Mouse (Mus musculus) adrenal gland, adult (tissue): ENCODE data around the gene Mff.

Source experiments
- DNase-seq, 2 experiments: peaks; one replicate each; pipeline ENCODE4 v3.0.0; 2022 to 2023; ENCODE audit warnings: low spot score in 1 of 2; ENCODE audit not compliant: inconsistent age in 2 of 2

Mff gene

DNA sequence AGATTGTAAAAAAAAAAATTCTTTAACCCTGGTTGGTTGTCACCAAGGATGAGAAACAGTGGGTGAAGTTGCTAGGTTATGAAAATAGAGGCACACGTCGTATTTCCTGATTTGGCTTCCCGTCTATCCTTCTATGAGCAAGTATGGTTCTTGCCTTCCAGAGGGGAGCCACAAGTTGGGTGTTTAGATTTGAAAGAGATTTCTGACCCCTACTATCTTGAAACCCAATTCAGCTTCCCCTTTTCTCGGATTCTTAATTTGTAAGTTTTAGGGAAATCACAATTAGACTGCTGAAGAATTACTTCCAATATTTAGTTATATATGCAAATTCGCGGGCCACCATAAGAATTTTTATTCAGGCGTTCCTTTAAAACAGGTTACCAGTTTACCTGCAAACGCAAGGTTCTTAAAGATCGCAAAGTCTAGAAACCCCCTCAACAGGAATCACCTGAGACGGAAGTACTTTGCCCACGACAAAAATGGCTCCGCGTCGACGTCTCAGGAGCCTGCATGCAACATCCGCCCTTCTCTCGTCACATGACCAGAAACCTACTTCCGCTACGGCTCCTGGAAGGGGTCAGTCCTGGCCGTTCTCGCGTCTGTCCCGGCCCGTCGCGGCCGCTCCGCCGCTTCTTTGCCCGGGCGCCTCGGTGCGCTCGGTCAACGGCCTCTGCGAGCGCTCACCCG lies at the start of gene Mff:
Mff (plus strand) TSS at position 552 of the 687 bp plus-strand sequence.
- peak; percentile 95 to 99 for DNase-seq

DNA sequence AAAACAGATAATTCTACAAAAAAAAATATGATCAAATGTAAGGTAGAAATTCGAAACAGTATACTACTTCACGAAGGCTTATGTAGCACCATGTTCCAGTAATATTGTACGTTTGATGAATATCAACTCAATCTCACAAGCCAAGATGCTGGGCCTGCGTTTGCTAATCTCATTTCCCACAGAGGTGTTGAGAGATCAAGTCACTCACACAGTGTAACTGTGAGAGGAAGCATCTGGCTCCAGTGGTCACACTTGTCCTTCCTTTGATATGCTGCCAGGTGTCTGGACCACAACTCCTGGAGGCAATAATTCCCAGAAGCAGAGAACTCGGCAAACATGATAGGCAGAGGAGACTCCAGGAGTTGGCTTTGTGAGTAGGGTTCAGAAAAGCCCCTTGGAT lies 38.4 kb upstream of the Mff start:
- no peak for DNase-seq

DNA sequence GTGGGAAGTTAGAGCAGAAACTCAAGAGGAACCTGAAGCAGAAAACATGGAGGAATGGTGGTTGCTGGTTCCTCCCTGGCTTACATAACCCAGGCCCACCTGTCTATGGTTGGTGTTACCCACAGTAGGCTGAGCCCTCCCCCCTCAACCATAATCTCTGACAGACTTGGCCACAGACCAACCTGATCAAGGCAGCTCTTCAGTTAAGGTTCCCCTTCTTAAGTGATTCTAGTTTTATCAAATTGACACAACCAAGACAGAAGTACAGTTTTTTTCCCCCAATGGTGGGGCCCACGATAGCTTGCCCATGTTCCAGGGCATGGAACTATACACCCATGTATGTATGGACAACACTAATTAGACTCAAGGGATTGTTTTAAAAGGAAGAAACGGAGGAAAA lies 37.8 kb upstream of the Mff start:
- no peak for DNase-seq

DNA sequence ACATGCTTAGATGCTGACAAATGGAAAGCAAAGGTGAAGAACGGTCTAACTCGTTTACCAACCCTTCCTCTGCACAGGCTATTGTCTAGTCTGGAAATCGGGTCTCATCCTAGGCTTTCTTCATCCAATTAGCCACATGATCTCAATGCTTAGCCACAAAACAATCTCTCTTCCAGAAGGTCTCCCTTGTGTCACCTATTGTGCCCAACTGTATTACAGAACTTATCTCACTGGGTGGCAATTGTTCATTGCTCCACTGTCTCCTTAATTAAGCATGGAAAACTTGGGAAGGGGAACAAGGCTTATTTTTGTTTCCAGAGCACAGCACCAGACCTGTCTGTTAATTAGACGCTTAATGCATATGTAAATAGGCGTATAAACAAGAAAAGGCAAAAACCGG lies 36.8 kb upstream of the Mff start:
- DNase-seq: no peak

DNA sequence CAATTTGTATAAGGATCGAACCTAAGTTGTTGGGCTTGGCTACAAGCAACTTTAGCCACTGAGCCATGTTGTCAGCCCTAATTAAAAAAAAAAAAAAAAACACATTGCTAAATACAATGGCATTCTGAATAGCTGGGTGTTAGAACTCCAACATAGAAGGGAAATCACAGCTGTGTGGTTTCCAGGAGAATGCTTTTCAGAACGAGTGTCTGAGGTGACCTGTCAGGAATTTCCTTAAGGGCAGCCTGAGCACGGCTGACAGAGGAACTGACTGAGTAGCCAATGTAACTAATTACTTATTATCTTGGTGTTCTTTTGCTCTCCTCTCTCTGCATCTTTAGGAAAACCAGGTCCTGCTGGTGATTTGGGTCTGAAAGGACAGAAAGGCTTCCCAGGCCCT lies 28.8 kb upstream of the Mff start:
- DNase-seq: no peak

DNA sequence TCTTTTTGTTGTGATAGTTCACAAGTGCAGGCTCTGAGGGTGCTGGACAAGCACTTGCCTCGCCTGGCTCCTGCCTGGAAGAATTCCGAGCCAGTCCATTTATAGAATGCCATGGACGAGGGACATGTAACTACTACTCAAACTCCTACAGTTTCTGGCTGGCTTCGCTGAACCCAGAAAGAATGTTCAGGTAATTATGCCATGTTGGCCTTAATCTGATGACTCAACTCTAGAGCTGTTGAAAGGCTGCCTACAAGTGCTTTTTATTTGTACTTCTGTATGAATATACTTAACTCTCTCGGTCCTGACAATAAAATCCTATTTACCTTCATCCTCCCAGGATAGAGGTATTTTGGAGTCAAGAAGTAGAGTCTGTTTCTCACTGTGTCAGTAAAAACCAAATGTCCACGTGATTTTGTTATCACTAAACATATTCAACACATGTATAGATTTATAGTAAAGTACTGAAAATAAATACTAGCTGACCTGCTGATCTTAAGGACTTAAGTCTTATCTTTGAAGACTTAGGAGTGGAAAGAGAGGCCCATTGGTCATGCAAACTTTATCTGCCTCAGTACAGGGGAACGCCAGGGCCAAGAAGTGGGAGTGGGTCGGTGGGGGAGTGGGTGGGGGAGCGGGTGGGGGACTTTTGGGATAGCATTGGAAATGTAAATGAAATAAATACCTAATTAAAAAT lies 6.7 kb upstream of the Mff start:
- DNase-seq: no peak

DNA sequence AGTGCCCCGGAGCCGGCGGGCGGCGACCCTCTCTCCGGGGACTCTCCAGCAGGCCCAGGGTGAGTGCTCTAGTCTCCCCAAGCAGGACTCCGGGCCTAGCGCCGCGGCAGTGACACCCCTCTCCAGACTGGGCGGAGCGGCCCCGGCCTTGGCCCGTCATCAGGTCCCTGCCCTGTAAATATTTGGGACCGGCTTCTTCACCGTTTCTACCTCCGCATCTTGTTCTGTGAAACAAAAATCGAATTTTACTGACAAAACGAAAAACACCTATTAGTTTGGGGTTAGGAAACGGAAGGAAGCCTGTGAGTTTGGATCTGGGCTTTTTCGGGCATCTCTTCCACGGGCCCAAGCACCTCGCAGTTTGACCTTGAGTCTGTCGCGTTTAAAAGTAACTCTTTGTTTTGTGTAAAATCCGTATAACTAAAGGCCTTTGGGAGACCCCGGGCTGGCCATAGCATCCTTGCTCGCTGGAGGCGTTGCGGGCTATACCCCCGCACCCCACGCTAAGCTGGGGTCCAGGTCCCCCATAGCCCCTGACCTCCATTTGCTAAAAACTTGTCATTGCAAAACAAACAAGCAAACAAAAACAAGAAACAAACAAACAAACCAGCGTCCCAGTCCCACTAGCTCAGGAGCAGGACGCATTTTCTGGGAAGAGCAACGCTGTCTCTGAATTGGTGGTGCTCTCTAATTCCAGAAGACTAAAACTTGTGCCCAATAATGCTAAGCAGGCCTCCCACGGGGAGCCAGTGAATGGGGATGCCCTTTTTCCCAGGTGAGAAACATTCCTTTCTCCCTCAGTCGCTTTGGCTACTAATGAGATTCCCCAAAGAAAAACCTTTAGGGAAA lies 560 bp downstream of the Mff start:
- DNase-seq: no peak

DNA sequence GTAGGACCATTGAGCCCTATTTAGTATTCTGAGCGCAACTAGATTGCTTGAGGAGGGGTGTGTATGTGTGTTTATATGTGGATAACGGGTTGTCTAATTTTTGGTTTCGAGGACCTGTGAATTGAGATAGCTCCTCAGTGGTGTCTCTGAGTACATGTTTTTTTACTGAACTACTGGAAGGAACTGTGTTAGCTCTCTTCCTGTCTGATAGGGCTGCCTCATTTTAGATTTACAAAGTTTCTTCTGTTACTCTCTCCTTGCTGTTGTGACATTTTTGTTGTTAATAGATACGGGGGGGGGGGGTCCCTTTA lies 1.1 kb downstream of the Mff start:
- DNase-seq: no peak

DNA sequence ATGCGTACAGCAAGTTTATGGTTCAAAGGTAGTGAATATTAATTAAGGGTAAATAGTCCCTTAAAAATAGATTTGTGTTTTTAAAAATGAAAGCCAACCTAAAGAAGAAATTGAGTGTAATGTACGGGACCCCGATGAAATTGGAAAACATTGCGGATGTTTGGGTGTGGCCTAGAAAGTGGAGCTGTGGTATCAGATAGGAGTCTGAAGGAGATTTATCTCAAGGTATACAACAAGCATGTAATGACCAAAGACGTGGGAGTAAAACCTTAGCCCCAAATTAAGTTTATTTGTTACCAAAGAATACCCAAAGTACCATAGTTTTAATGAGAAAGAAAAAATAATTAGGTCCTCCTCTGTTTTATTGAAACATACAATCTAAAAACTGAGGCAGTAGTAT lies 1.8 kb downstream of the Mff start:
- DNase-seq: no peak

DNA sequence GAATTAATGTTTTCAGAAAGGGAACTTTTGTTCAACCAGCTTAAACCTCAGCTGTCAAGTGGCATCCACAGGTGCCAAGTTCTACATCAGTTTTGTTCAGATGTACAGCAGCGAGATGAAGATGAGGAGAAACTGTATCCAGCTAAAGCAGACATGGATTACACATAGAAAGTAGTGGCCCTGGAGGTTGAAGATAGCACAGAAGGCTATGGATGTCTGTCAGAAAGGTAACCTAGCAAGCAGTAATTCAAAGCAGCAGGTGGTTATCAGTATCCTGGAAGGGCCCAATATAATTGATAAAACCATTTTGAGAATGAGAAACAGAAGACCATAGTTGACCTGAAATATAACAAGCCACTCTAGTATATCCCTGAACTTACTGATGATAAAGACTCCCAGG lies 8.7 kb downstream of the Mff start:
- no peak for DNase-seq

DNA sequence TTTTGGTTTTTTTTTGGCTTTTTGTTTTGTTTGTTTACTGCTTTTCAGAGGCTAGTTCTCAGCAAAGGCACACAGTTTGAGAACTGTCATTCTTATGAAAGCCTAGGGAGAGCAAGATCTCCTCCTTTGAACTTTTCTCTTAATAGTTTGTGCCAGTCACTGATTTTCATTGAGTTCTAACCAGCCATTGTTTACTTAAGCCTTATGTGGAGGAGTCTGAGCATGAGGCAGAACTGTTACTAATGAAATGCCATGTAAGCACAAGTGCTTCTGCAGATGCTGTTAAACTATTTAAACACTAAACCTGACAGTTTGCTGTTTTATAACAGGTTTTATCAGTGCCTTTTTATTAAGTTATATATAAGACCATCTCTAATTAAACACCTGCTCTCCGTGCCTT lies 13.4 kb downstream of the Mff start:
- no peak for DNase-seq

DNA sequence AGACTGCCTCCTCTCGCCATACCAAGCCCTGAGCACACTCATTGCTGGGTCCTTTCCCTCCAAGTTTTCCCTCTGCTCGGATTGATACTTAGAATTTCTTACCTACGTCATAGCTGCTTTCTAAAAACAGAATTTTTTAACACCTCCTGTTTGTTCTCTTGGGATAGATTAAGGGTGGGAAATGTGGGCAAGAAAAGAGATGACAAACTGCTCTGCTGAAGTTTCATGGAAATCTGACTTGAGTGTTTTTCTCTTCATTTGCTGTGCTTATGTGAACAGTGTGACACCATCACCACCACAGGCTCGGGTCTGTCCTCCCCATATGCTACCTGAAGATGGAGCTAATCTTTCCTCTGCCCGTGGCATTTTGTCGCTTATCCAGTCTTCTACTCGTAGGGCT lies 16.8 kb downstream of the Mff start:
- DNase-seq: no peak

DNA sequence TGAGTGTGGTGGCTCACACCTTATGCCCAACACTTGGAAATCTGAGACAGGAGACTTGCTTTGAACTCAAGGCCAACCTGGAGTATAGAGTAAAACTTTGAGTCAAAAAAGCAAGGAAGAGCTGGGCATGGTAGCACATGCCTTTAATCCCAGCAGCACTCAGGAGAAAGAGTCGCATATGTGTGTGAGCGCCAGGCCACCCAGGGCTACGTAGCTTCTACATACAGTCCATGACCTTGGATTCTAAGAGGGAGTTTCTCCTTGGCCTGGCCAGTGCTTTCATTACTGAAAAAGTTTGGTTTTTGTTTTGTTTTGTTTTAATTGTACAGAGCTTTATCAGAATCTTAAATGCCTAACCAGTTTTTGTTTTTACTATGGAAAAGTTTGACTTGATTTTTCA lies 19.3 kb downstream of the Mff start:
- DNase-seq: peak; percentile 17 to 54

DNA sequence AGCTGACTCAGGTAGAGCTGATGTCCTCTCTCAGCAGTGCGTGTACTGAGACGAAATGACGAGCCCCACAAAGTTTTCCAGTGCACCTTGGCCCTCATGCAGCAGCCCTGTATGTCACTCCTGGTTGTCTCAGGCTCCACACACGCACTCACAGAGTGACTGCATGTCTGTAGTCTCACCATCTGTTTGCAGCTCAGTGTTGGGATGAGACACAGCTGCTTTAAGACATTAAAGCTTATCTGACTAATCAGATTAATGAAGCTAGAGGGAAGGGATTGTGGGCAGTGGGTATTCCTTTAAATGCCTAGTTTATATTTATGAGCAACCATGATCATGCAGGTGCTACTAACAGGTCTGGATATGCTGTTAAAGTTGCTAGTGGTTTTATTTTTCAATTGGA lies 21.7 kb downstream of the Mff start:
- DNase-seq: no peak

DNA sequence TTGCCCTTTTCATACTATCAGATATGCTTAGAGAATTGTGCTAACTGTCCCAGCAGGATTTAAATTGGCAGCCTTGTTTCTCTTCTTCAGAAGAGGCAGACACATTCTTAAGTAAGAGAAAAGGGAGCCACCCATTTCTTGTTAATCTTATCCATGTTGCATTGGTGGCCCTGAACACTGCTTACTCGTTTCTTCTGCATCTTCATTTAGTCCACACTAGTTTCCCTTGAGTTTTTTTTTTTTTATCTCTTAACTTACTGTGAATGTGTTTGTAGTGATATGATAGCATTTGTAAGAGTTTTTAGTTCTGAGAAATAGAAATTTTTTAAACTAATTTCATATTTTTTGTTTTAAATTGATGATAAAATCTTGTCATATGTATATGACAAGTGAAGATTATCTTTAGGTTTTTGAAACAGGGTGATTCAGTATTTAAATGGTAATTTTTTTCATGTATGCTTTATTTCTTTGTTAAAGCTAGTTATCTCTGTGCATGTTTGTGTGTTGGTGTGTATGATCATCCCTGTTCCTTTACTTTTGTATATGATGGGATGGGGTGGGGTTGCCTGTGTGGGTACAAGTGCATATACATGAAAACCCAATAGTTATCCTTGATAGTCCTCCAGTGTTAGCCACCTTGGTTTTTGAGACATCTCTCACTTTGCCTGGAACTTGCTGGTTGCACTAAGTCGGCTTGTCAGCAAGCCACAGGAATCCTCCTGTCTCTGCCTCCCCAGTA lies 23.2 kb downstream of the Mff start:
- no peak for DNase-seq

DNA sequence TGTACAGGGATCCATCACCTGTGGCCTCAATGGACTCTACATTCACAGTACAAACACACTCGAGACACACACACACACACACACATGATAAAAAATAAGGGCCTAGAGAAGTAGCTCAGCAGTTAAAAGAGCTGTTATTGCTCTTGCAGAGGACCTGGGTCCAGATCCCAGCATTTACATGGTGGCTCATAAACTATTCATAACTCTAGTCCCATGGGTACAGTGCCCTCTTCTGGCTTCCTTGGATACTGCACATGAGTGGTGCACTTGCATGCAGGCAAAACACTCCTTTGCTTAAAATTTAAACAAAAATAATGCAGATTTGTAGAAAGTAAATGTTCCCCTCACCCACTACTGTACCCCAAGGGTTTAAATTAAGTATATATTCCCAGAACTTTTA lies 34.8 kb downstream of the Mff start:
- DNase-seq: no peak

DNA sequence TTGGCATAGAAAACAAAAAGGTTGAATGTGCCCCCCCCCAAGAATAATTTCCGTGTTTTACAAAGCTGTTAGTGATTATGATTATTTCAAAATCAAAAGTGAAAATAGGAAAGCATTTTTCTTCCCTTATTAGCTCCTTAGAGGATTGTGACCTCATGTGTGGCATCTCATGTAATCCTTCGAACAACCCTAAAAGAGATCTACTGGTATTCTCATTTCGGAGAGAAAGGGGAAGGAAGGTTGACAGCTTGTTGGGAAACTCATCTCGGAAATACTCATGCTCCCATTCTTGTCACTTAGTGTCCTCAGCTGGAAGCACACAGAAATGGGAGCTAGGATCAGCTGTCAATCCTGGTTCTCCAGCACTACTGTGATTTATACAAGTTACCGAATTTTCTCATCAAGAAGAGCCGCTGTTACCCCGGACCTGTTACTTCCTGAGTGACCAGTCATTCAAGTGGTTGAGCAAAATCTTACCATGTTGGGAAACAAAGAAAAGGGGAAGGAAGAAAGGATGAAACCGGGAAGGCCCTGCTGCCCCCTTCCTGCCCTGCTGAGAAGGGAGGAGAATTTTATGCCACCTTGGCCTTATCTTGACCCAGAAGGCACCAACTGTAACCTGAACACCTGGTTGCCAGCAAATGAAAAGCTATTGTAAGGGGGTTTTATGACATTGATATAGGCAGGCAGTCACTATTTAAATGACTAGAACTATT lies 36.9 kb downstream of the Mff start:
- no peak for DNase-seq

DNA sequence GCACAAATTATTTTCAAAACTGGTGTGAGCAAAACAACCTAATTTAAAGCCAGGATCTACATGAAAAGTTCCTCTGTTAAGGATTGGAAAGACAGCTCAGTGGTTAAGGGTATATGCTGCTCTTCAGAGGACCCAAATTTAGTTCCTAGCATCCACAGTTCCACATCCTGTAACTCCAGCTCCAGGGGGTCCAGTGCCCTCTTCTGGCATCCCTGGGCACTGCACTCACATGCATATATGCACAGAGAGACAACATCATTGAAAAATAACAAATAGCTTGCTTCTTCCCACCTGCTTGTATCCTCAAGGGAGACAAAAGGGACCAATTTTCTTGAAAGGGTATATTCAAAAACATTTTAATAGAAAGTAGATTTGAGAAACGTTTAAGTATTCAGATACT lies 37.6 kb downstream of the Mff start:
- DNase-seq: no peak

DNA sequence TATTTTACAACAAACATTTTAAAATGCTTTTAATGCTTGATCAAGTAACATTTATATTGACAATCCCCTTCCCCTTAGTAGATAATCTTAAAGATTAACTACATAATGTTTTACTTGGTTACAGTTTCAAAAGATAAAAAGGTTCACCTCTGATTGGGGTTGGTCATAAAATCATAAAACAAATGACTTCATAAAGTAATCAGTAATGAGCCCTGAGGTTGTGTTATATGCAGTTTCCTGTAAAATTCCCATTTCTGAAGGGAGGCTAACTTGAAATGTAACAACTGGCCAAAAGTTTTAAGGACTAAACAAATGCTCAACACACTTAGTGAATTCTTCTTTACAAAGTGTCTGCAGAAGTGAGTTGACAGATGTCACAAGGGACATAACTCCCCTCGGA lies 41.5 kb downstream of the Mff start:
- DNase-seq: no peak

DNA sequence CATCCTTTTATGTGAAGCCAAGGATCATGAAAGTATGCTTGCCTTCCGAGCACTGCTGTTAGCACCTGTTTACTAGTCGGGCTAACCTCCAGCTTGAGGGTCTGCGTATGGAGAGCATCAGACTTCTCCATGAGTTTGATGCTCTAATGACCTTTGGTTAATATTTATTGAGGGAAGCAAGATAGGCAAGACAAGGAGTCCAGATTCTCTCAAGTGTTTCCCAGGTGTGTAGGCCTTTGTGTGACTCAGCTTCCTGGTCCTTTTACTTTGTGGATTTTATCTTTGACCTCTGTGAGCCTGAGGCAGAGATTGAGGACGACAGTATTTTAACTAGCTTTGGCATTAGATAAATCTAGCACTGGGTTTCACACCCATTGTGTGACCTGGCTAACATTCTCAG lies 42.0 kb downstream of the Mff start:
- no peak for DNase-seq

DNA sequence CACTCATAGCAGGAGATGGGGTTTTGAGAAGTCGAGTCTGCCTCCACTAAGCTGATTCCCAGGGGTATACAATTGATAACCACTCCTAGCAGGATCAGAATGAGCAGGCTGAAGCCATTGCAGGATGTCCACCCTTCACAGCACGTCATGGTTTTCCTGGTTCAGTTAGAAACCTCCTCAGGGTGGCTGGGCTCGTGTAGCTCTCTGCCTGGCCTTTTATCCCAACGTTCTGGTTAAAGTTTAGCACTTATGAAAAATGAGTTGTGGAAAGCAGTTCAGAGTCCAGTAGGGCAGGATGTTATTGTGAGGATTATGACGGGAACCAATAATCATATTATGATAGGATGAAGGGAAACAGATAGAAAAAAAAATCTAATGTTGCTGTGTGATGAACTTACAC lies 43.6 kb downstream of the Mff start, which contains the start of gene Tm4sf20:
Tm4sf20 (minus strand) TSS at position 193 of the 400 bp plus-strand sequence.
- DNase-seq: no peak
